Mouse (Mus musculus): ENCODE results near the gene Nhlrc4.

DNA sequence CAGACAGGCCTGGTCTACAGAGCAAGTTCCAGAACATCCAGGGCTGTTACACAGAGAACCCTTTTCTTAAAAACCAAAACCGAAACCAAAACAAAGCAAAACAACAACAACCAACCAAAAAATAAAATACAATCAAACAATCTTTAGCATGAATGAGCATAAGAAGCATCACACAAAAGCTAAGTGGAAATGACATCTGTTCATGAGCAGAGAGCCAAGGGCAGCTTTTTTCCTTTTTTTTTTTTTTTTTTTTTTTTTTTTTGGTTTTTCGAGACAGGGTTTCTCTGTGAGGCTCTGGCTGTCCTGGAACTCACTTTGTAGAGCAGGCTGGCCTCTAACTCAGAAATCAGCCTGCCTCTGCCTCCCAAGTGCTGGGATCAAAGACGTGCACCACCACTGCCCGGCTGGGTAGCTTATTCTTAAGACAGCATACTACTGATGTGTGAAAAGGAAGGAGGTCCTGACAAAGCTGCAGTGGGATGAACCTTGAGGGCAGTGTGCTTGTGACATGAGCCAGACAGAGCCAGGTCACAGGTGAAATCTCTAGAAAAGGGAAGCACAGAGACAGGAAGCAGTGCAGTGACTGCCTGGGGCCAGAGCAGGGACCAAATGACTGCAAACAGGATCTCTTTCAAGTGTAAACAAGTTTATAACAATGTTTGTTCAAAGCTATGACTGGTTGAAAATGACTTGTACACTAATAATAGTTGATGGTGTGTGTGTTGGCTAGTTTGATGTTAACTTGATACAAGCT, 26.4 kb upstream of the Nhlrc4 start:
- TF ChIP-seq CTCF (IDR thresholded peaks at IDR 0.05; ENCODE audit: control insufficient read depth, insufficient read depth, insufficient read length) (no peak), CEBPB (IDR thresholded peaks at IDR 0.05; ENCODE audit: low read depth) (no peak), USF1 (IDR thresholded peaks at IDR 0.05; ENCODE audit: low read depth) (no peak), MAX (IDR thresholded peaks at IDR 0.05) (no peak), MYOG (IDR thresholded peaks at IDR 0.05; ENCODE audit: control insufficient read depth, extremely low read depth, insufficient read length) (no peak), MYOD1 (IDR thresholded peaks at IDR 0.05; ENCODE audit: control insufficient read depth, insufficient read length, low read depth) (no peak)
